Mouse (Mus musculus) myocyte (in vitro differentiated cells): Measurements from ENCODE around the gene Pcx.

Source experiments
- CEBPB ChIP-seq: IDR thresholded peaks from 2 replicates; pipeline ENCODE4 v1.6.1; 2011; ENCODE audit warnings: mild to moderate bottlenecking, moderate library complexity; ENCODE audit not compliant: poor library complexity, insufficient read depth, severe bottlenecking
- E2F4 ChIP-seq: IDR thresholded peaks from one replicate; pipeline ENCODE4 v1.6.1; 2011; ENCODE audit warnings: mild to moderate bottlenecking, control low read depth, moderate library complexity; ENCODE audit not compliant: insufficient read depth
- MAX ChIP-seq: IDR thresholded peaks from one replicate; pipeline ENCODE4 v1.6.1; 2011; ENCODE audit warnings: low read depth, mild to moderate bottlenecking, control low read depth
- MYOD1 ChIP-seq, 3 experiments: IDR thresholded peaks; one replicate each; pipeline ENCODE4 v1.6.1; 2011; ENCODE audit warnings: control low read depth in 2 of 3, low read depth in 2 of 3, mild to moderate bottlenecking in 2 of 3, moderate library complexity in 1 of 3; ENCODE audit not compliant: insufficient read length in 2 of 3, control insufficient read depth in 1 of 3
- MYOG ChIP-seq, 3 experiments: IDR thresholded peaks; one replicate each; pipeline ENCODE4 v1.6.1; 2011; ENCODE audit warnings: control low read depth in 2 of 3, low read depth in 2 of 3, mild to moderate bottlenecking in 2 of 3; ENCODE audit not compliant: insufficient read length in 2 of 3, control insufficient read depth in 1 of 3, insufficient read depth in 1 of 3
- POLR2A ChIP-seq: IDR thresholded peaks from one replicate; pipeline ENCODE4 v1.6.1; 2011; ENCODE audit warnings: low read depth, mild to moderate bottlenecking, control low read depth, moderate library complexity; ENCODE audit not compliant: insufficient read length
- POLR2AphosphoS2 ChIP-seq: IDR thresholded peaks from one replicate; pipeline ENCODE4 v1.6.1; 2011; ENCODE audit warnings: low read depth, control low read depth; ENCODE audit not compliant: insufficient read length
- REST ChIP-seq: IDR thresholded peaks from one replicate; pipeline ENCODE4 v1.6.1; 2011; ENCODE audit warnings: mild to moderate bottlenecking, control low read depth, moderate library complexity; ENCODE audit not compliant: insufficient read depth, insufficient read length
- SRF ChIP-seq: IDR thresholded peaks from one replicate; pipeline ENCODE4 v1.6.1; 2011; ENCODE audit warnings: low read depth; ENCODE audit not compliant: control insufficient read depth, insufficient read length
- TCF12 ChIP-seq: IDR thresholded peaks from one replicate; pipeline ENCODE4 v1.6.1; 2011; ENCODE audit warnings: mild to moderate bottlenecking, control low read depth; ENCODE audit not compliant: poor library complexity, insufficient read depth, severe bottlenecking
- TCF3 ChIP-seq: IDR thresholded peaks from one replicate; pipeline ENCODE4 v1.6.1; 2011; ENCODE audit warnings: low read depth, control low read depth; ENCODE audit not compliant: insufficient read length
- USF1 ChIP-seq: IDR thresholded peaks from one replicate; pipeline ENCODE4 v1.6.1; 2011; ENCODE audit warnings: low read depth, mild to moderate bottlenecking, control low read depth, moderate library complexity

DNA sequence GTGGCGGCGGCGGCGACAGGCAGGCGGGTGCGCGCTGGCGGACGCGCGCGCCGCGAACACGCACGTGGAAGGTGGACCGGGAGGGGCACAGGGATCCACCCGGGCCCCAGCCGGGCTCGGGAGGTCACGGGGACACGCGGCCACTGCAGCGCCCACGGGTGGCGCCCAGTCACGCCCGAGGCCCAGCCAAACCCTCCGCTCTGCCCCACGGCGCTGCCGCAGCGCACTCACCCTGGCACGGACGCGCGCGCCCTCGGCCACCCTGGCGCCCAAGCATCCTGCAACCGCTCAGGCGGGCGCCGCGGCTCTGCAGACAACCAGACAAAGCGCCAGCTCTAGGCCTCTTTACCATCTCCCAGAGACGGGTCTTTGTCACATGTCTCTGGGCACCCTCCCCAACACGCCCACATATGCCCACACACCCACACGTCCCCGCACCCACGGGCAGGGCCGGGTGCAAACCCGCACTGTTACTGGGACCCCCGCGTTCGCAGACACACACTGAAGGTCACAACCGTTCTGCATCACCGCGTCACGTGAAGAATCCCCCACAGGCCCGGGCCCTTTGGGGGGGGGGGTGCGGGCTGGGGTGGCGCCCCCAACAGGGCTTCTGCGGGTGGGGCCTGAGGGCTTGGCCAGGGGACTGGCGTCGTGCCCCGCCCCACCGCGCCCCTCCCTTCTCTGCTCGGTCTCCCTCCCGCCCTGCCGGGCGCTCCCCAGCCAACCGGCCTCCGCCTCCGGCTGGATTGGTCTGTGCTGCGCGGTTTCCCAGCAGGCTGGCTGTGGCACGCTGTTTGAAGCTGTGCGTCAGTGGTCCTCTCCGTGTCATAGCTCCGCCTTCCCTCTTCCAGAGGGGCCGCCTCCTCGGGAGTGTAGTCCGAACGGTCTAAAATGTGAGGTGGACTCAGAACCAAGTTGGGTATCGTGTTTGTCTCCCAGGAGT is 105.2 kb downstream of the Pcx start, which contains the start of gene Lrfn4:
- TF ChIP-seq POLR2A (peak; percentile 76), MAX (no peak), SRF (no peak), REST (no peak), USF1 (peak; percentile 42), TCF12 (no peak), E2F4 (peak; percentile 67), CEBPB (no peak), MYOG (IDR thresholded peaks at IDR 0.05; ENCODE audit: control insufficient read depth in 1 of 3, insufficient read depth in 1 of 3, insufficient read length in 2 of 3, low read depth in 2 of 3) (no peak), TCF3 (no peak), POLR2AphosphoS2 (peak; percentile 61), MYOD1 (IDR thresholded peaks at IDR 0.05; ENCODE audit: control insufficient read depth in 1 of 3, insufficient read length in 2 of 3, low read depth in 2 of 3) (peak in 1 of 3 experiments; percentile 28)
